Mouse (Mus musculus): Measurements from ENCODE around the gene Zcchc10. TPM values are rescaled to one million over a fixed set of nuclear protein-coding genes. Genes with fewer than 3 reads are reported as not detected.
"Not testable (repeated sequence)": the region's sequence is repeated elsewhere in the genome, so short reads cannot be mapped to it uniquely, and the experiment has no call there.

Gene Zcchc10
- 10 to 100 TPM in 1 of 2 experiments, 1 to 10 TPM in 1; 8.4 to 11.1 TPM for total RNA-seq (2021)

DNA sequence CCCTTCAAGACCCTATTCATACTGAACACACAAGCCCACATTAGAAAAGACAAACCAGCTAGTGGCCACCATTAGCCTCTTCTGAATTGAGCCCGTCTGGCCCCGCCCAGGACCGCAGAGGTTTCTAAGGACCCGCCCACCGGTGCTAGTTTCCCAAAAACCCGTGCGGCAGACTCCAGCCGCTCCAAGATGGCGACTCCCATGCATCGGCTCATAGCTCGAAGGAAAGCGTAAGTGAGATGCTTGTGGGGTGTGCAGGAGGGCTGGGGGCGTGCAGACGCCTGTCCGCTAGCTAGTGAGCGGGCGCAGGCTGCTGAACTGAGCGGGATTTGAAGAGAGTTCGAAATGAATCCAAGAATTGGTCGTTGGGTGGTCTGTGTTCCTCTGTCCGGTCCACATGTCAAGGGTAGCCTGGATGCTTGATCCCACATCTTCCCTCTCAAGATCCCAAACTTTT lies at the start of gene Zcchc10:
Gene Zcchc10 (plus strand): TSS at position 168 of the 457 bp plus-strand sequence.
- intact Hi-C loops (cut with DNase I): no loop called here

GRCm38 (mm10) chr11:53275358-53275757 lies 49.1 kb upstream of the Zcchc10 start:
- no peak for DNase-seq (ENCODE audit: extremely low spot score in 1 of 2, low spot score in 2 of 2)
- intact Hi-C loops (cut with DNase I): loop anchor here (10.0 kb wide), 1 partner anchor 129 kb away; no protein-coding TSS in a partner anchor

More for the DNA sequence above, at the start of gene Zcchc10:
- DNase-seq (ENCODE audit: extremely low spot score in 1 of 2, low spot score in 2 of 2): peak; percentile 75 to 93

GRCm38 (mm10) chr11:53278411-53278810 lies 46.1 kb upstream of the Zcchc10 start:
- intact Hi-C loops (cut with DNase I): loop anchor here (10.0 kb wide), 1 partner anchor 126 kb away; no protein-coding TSS in a partner anchor
- no peak for DNase-seq (ENCODE audit: extremely low spot score in 1 of 2, low spot score in 2 of 2)

- DNase-seq (ENCODE audit: extremely low spot score in 1 of 2, low spot score in 2 of 2): no peak
- intact Hi-C loops (cut with DNase I): no loop called here
Observed at GRCm38 (mm10) chr11:53285885-53286284, 38.6 kb upstream of the Zcchc10 start.

GRCm38 (mm10) chr11:53290187-53290586 lies 34.3 kb upstream of the Zcchc10 start:
- intact Hi-C loops (cut with DNase I); DNase-seq (ENCODE audit: extremely low spot score in 1 of 2, low spot score in 2 of 2): not testable (repeated sequence)

GRCm38 (mm10) chr11:53290871-53291270 lies 33.6 kb upstream of the Zcchc10 start:
- no peak for DNase-seq (ENCODE audit: extremely low spot score in 1 of 2, low spot score in 2 of 2)
- intact Hi-C loops (cut with DNase I): no loop called here

GRCm38 (mm10) chr11:53294441-53294840 lies 30.0 kb upstream of the Zcchc10 start:
- DNase-seq (ENCODE audit: extremely low spot score in 1 of 2, low spot score in 2 of 2): no peak
- intact Hi-C loops (cut with DNase I): no loop called here

DNA sequence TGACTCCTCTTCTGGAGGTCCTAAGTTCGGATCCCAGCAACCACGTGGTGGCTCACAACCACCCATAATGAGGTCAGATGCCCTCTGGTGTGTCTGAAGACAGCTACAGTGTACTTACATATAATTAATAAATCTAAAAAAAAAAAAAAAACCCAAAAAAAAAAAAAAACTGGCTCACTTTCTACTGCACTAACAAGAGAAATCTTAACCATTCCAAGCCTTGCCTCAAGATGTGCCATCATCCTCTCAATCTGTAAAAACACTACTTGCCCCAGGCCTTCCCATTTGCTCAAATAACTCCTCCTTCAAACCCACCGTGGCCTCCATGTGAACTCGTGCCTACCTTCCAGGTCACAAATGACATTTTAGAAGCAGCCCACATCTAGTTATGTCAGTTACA lies 27.6 kb upstream of the Zcchc10 start:
- no peak for DNase-seq (ENCODE audit: extremely low spot score in 1 of 2, low spot score in 2 of 2)
- intact Hi-C loops (cut with DNase I): no loop called here

DNA sequence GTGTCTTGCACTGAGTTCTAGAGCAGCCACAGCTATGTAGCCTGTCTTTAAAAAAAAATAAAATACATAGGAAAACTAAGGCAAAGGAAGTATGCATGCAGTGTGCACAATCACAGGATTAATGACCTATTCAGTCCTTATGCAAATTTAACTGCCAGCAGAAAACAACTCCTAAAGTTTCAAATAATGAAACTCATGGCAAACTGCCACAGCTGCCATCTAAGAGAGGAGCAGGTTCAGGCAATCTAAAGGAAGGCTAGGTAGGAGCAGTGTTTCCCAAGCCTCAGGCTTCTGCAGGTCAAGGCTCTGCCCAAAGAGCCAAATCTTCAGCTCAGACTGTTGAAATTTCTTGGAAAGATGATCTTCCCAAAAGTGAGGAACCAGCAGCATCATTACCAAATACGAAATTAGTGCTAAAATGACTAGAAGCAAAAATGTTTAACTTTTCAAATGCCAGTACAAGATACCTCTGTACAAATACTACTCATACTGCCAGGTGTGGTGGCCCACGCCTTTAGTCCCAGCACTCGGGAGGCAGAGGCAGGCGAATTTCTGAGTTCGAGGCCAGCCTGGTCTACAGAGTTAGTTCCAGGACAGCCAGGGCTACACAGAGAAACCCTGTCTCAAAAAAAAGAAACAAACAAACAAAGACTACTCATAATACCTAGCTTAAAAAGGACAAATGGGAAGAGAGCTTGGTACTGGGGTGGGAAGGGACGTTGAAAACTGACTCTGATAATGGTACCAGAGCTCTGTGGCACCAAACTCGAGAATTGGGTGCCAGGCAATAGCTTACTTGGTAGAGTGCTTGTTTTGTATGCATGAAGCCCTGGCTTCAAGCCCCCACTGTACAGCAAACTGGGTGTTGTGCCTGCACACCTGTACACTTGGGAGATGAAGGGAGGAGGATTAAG lies 26.3 kb upstream of the Zcchc10 start:
- intact Hi-C loops (cut with DNase I): no loop called here
- no peak for DNase-seq (ENCODE audit: extremely low spot score in 1 of 2, low spot score in 2 of 2)

DNA sequence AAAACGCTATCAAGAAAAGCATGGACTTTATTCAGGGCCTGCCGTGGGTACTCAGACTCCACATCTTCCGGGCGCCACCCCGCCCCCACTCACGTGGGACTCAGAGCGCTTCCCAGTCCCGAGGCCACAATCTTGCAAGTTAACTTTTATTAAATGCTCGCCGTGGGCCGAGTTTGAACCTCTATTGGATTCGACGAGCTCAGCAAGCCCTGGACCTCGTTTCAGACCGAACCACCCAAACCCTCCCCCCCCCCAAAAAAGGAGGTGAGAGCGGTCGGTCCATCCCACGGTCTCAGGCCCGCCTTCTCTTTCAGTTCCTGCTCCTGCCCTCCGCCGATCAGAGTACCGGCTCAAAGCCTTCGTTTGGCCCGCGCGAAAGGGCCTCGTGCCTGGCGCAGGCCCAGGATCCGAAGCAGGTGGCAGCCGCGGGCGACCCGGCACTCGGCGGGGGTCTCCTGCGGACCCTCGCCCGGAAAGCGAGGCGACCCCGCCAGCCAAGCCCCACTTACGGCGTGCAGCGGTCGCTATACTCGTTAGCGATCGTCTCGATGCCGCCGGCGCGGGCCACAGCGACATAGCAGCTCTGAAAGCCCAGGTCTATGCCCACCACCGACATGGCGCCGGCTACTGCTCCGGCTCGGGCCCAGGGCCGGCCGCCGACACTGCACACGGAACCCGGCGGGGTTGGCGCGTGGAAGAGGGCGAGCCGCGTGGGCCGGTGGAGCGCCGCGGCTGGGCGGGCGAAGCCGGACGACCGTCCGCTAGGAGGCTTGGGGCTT lies 24.7 kb upstream of the Zcchc10 start:
- DNase-seq (ENCODE audit: extremely low spot score in 1 of 2, low spot score in 2 of 2): peak; percentile 23 to 81
- intact Hi-C loops (cut with DNase I): loop anchor here (5.0 kb wide), 1 partner anchor 53 kb away; the partner anchor contains the start of gene Aff4

DNA sequence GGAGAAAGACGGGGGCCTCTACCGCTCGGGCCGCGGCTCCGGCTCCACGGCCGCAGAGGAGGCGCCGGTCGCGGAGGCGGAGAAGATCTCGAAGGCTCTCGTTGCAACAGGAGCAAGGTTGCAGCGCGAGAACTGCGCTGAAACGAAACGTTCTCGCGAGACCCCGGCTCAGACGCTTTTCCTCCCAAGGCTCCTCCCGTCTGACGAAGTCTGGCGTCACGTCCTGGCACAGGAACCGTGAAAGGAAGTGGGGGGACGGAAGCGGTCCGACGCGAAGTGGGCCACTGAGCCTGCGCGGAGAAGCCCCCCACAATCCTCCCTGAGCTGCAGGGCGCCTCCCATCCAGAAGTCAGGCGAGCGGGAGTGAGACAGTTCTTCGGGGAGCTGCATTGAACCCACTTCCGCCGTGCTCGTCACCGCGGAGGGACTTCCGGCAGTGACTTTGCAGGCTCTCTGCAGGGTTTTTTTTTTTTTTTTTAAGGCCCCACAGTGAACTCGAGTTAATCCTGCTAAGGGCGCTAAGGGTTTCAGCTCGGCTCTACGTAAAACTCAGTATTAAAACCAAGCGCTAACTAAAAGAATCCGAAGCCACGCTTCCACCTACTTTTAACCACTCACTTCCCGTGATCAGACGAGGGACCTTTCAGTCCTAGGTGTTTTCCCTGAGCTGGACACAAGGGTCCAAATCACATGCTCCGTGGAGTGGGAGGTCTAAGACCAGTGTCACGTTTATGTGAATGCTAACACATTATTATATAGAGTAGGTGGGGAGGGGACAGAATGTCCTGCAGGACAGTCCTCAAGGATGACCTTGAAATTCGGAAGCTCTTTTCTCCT lies 23.9 kb upstream of the Zcchc10 start, which contains the start of gene Hspa4:
Gene Hspa4 (minus strand): TSS at position 128 of the 837 bp plus-strand sequence.
- peak; percentile 99 for DNase-seq (ENCODE audit: extremely low spot score in 1 of 2, low spot score in 2 of 2)

GRCm38 (mm10) chr11:53301167-53301515 lies 23.3 kb upstream of the Zcchc10 start:
- intact Hi-C loops (cut with DNase I): loop anchor here (5.0 kb wide), 1 partner anchor 51 kb away; the partner anchor contains the start of gene Aff4

More for the DNA sequence above, 23.9 kb upstream of the Zcchc10 start, which contains the start of gene Hspa4:
- intact Hi-C loops (cut with DNase I): loop anchor here (5.0 kb wide), 1 partner anchor 52 kb away; the partner anchor contains the start of gene Aff4

GRCm38 (mm10) chr11:53304044-53304840 lies 20.2 kb upstream of the Zcchc10 start:
- intact Hi-C loops (cut with DNase I): loop anchor here (5.0 kb wide), 1 partner anchor 48 kb away; the partner anchor contains the start of gene Aff4
- DNase-seq (ENCODE audit: extremely low spot score in 1 of 2, low spot score in 2 of 2): no peak

More at GRCm38 (mm10) chr11:53301167-53301515, 23.3 kb upstream of the Zcchc10 start:
- peak in 1 of 2 experiments; percentile 16 for DNase-seq (ENCODE audit: extremely low spot score in 1 of 2, low spot score in 2 of 2)

DNA sequence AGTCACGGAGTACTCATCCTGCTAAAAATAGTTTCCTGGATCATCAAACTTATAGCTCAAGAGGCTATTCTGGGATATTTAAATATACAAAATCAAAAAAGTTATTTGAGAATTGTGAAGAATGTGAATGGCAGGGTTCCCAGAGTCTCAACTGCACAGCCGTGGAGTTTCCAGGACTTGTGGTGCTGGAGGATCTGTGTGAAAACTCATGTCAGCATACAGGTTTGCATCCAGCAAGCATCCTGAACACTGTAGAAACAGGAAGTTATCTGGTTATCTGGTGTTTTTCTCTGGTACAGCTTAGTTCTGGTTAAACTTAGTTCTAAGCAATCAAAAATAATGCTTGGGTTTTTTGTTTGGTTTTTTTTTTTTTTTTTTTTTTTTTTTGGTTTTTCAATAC lies 17.5 kb upstream of the Zcchc10 start:
- intact Hi-C loops (cut with DNase I): no loop called here

GRCm38 (mm10) chr11:53307558-53308065 lies 16.9 kb upstream of the Zcchc10 start:
- intact Hi-C loops (cut with DNase I): no loop called here
- peak in 1 of 2 experiments; percentile 56 for DNase-seq (ENCODE audit: extremely low spot score in 1 of 2, low spot score in 2 of 2)

More for the DNA sequence above, 17.5 kb upstream of the Zcchc10 start:
- peak in 1 of 2 experiments; percentile 18 for DNase-seq (ENCODE audit: extremely low spot score in 1 of 2, low spot score in 2 of 2)

DNA sequence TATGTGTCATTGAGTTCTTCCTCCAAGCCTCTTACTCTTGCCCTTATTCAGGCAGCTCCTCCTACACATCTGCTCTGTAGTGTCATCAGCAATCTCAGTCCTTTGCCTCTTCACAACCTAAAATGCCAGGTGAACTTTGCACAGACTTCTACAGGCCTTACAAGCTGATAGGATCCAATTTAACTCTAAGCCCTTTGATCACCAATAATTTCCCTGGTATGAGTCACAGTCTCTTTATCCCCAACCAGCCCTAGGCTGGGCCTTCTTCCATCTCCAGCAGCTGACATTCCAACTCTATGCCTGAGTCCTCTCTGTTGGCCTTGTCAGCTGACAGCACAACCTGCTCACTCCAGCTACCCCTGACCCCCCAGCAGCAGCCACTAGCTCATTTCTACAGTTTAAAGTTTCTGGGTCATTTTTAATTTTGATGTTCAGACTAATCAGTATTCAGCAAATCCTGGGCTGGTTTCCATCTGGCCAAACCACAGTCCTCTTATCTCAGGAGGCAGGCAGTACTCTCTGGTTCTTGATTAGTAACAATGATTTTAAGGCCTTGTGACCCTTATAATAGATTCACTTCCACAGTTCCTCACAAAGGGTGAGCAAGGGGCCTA lies 16.1 kb upstream of the Zcchc10 start:
- intact Hi-C loops (cut with DNase I): no loop called here
- DNase-seq (ENCODE audit: extremely low spot score in 1 of 2, low spot score in 2 of 2): no peak

- intact Hi-C loops (cut with DNase I): no loop called here
- peak in 1 of 2 experiments; percentile 33 for DNase-seq (ENCODE audit: extremely low spot score in 1 of 2, low spot score in 2 of 2)
Observed at GRCm38 (mm10) chr11:53308884-53309310, 15.6 kb upstream of the Zcchc10 start.

Measured in left cerebral cortex, postnatal 10 days (tissue).